Mouse (Mus musculus) subcutaneous adipose tissue, adult 2 months (tissue): ENCODE results near the gene Apba3. TPM values are rescaled to one million over a fixed set of nuclear protein-coding genes. Genes with fewer than 3 reads are reported as not detected.

ENCODE experiments used
- polyA plus RNA-seq: library from polyadenylated mRNA; depleted of rRNA; stranded (reverse); fragments of >200 nt; gene quantifications from 2 replicates; pipeline ENCODE4 v1.2.3, GENCODE M21; 2012; ENCODE audit warnings: low replicate concordance; rRNA removed

Apba3 gene
- polyA plus RNA-seq: 107 and 116 TPM in 2 replicates

GRCm38 (mm10) chr10:81266211-81267105 lies at the start of gene Apba3, which contains the start of gene Mrpl54:
Gene Apba3 (plus strand): TSS chr10:81266960.
Gene Mrpl54 (minus strand): TSS chr10:81266934.

GRCm38 (mm10) chr10:81230438-81231332 lies 36.1 kb upstream of the Apba3 start, which contains the start of gene Atcay:
Gene Atcay (minus strand): TSS chr10:81230833.

GRCm38 (mm10) chr10:81232580-81233225 lies 34.1 kb upstream of the Apba3 start, which contains the start of gene Zfr2:
Gene Zfr2 (plus strand): TSS chr10:81233155.

GRCm38 (mm10) chr10:81252424-81253419 lies 14.0 kb upstream of the Apba3 start, which contains the start of gene Matk:
Gene Matk (plus strand): TSS chr10:81252935.

GRCm38 (mm10) chr10:81291511-81292104 lies 24.8 kb downstream of the Apba3 start, which contains the start of gene Tjp3:
Gene Tjp3 (minus strand): TSS chr10:81291581.

GRCm38 (mm10) chr10:81292554-81293333 lies 26.0 kb downstream of the Apba3 start, which contains the start of gene Pip5k1c:
Gene Pip5k1c (plus strand): TSS chr10:81292963.

GRCm38 (mm10) chr10:81320550-81321347 lies 54.0 kb downstream of the Apba3 start, which contains the start of gene Cactin:
Gene Cactin (plus strand): TSS chr10:81321103.

Other genes starting within 250 kb of the Apba3 start
- gene Diras1, start 241.3 kb upstream of the Apba3 start, polyA plus RNA-seq: 0.08 and 0.13 TPM in 2 replicates
- 47.1 and 47.6 TPM in 2 replicates for gene Slc39a3, start 229.5 kb upstream of the Apba3 start, polyA plus RNA-seq
- 276 and 324 TPM in 2 replicates for gene Sgta, start 206.8 kb upstream of the Apba3 start, polyA plus RNA-seq
- 29.8 and 72.2 TPM in 2 replicates for gene Thop1, start 196.9 kb upstream of the Apba3 start, polyA plus RNA-seq
- gene Creb3l3, start 168.1 kb upstream of the Apba3 start, polyA plus RNA-seq: 0.75 and 2.3 TPM in 2 replicates
- 134 and 183 TPM in 2 replicates for gene Map2k2, start 161.0 kb upstream of the Apba3 start, polyA plus RNA-seq
- gene Zbtb7a, start 131.7 kb upstream of the Apba3 start, polyA plus RNA-seq: 32.2 and 49.6 TPM in 2 replicates
- gene Pias4, start 99.0 kb upstream of the Apba3 start, polyA plus RNA-seq: 28.2 and 37.7 TPM in 2 replicates
- gene Eef2, start 90.3 kb upstream of the Apba3 start, polyA plus RNA-seq: 1,292 and 2,498 TPM in 2 replicates
- 75.2 and 89.3 TPM in 2 replicates for gene Dapk3, start 84.0 kb upstream of the Apba3 start, polyA plus RNA-seq
- gene 4930442H23Rik, start 83.1 kb upstream of the Apba3 start, polyA plus RNA-seq: not detected in 2 replicates
- gene Nmrk2, start 64.9 kb upstream of the Apba3 start, polyA plus RNA-seq: not detected in 2 replicates
- gene Atcay, start 36.1 kb upstream of the Apba3 start, polyA plus RNA-seq: 0.03 and 0.06 TPM in 2 replicates
- gene Zfr2, start 33.8 kb upstream of the Apba3 start, polyA plus RNA-seq: 5.7 and 25.8 TPM in 2 replicates
- gene Matk, start 14.0 kb upstream of the Apba3 start, polyA plus RNA-seq: 3.3 and 4.0 TPM in 2 replicates
- 78.4 and 104 TPM in 2 replicates for gene Mrpl54, start within 50 bp of the Apba3 start, polyA plus RNA-seq
- gene Tjp3, start 24.6 kb downstream of the Apba3 start, polyA plus RNA-seq: 0.26 and 15.2 TPM in 2 replicates
- 56.8 and 80.2 TPM in 2 replicates for gene Pip5k1c, start 26.0 kb downstream of the Apba3 start, polyA plus RNA-seq
- gene Cactin, start 54.1 kb downstream of the Apba3 start, polyA plus RNA-seq: 23.1 and 38.0 TPM in 2 replicates
- gene Tbxa2r, start 61.8 kb downstream of the Apba3 start, polyA plus RNA-seq: 10.1 and 16.3 TPM in 2 replicates
- 2.2 and 4.8 TPM in 2 replicates for gene Gipc3, start 76.3 kb downstream of the Apba3 start, polyA plus RNA-seq
- gene Hmg20b, start 83.5 kb downstream of the Apba3 start, polyA plus RNA-seq: 69.5 and 90.1 TPM in 2 replicates
- gene Mfsd12, start 90.5 kb downstream of the Apba3 start, polyA plus RNA-seq: 38.6 and 41.1 TPM in 2 replicates
- 0.43 and 1.8 TPM in 2 replicates for gene 4930404N11Rik, start 98.9 kb downstream of the Apba3 start, polyA plus RNA-seq
- 56.1 and 75.2 TPM in 2 replicates for gene Fzr1, start 111.6 kb downstream of the Apba3 start, polyA plus RNA-seq
- gene Dohh, start 117.5 kb downstream of the Apba3 start, polyA plus RNA-seq: 61.5 and 66.9 TPM in 2 replicates
- gene Gm48551, start 117.5 kb downstream of the Apba3 start, polyA plus RNA-seq: 3.2 and 5.1 TPM in 2 replicates
- gene Gm48552, start 122.0 kb downstream of the Apba3 start, polyA plus RNA-seq: 1.5 and 1.8 TPM in 2 replicates
- 9.8 and 12.3 TPM in 2 replicates for gene Smim24, start 126.1 kb downstream of the Apba3 start, polyA plus RNA-seq
- gene Nfic, start 188.7 kb downstream of the Apba3 start, polyA plus RNA-seq: 67.7 and 99.8 TPM in 2 replicates
- gene Celf5, start 215.7 kb downstream of the Apba3 start, polyA plus RNA-seq: 0.70 and 0.93 TPM in 2 replicates
- gene Ncln, start 229.4 kb downstream of the Apba3 start, polyA plus RNA-seq: 174 and 241 TPM in 2 replicates
- 7.2 and 9.4 TPM in 2 replicates for gene S1pr4, start 233.2 kb downstream of the Apba3 start, polyA plus RNA-seq